Mouse (Mus musculus) liver, embryonic 14.5 days (tissue): ENCODE results near the gene Alg14. TPM values are rescaled to one million over a fixed set of nuclear protein-coding genes. Genes with fewer than 3 reads are reported as not detected.
A peak's percentile ranks its signal among the peaks of the same experiment; 100 is the strongest.

Experiments used
- ATAC-seq: fragments of 200-750 bp; cut with Nextera tagmentation; 2 replicates; pipeline ENCODE4 v1.8.0; 2017; ENCODE audit warnings: moderate number of reproducible peaks, mild to moderate bottlenecking, moderate library complexity; ENCODE audit not compliant: insufficient read depth
- DNase-seq, 3 experiments: peaks; one replicate each; pipeline ENCODE4 v3.0.0-alpha.2; 2012 to 2013; ENCODE audit warnings: low read depth in 3 of 3, low spot score in 3 of 3
- H3K27ac ChIP-seq: fragments of 300-500 bp; sonication (generic); 2 replicates; pipeline ENCODE4 v1.5.1; 2014; ENCODE audit warnings: moderate library complexity, mild to moderate bottlenecking, control low read depth, inconsistent platforms
- H3K27me3 ChIP-seq: fragments of 300-500 bp; sonication (generic); 2 replicates; pipeline ENCODE4 v1.6.1; 2014; ENCODE audit warnings: mild to moderate bottlenecking, low read length, moderate library complexity; ENCODE audit not compliant: control insufficient read depth, insufficient read depth
- H3K36me3 ChIP-seq: fragments of 300-500 bp; sonication (generic); replicated peaks from 2 replicates; pipeline ENCODE4 v1.6.1; 2014; ENCODE audit warnings: low read depth; ENCODE audit not compliant: control insufficient read depth, insufficient read depth
- H3K4me1 ChIP-seq, 2 experiments: fragments of 200-500 bp in 1 of 2; fragments of 300-500 bp in 1 of 2; sonication (generic) in 1 of 2; replicated peaks; 2 replicates each; pipeline ENCODE4 v1.6.1; 2012 to 2014; ENCODE audit warnings: antibody characterized with exemption in 1 of 2, inconsistent platforms in 1 of 2, low read length in 1 of 2; ENCODE audit not compliant: control insufficient read depth in 2 of 2, insufficient read depth in 2 of 2
- H3K4me2 ChIP-seq: fragments of 300-500 bp; sonication (generic); 2 replicates; pipeline ENCODE4 v1.6.1; 2014; ENCODE audit warnings: low read depth, mild to moderate bottlenecking, control low read depth, moderate library complexity
- H3K4me3 ChIP-seq, 2 experiments: fragments of 200-500 bp in 1 of 2; fragments of 300-500 bp in 1 of 2; sonication (generic) in 1 of 2; 2 replicates each; pipeline ENCODE4 v1.5.1; 2012 to 2014; ENCODE audit warnings: low read depth in 2 of 2, low read length in 2 of 2, mild to moderate bottlenecking in 2 of 2, control low read depth in 1 of 2, inconsistent platforms in 1 of 2, moderate library complexity in 1 of 2; ENCODE audit not compliant: insufficient read depth in 1 of 2
- H3K9ac ChIP-seq: fragments of 300-500 bp; sonication (generic); replicated peaks from 2 replicates; pipeline ENCODE4 v1.6.1; 2014; ENCODE audit warnings: mild to moderate bottlenecking, control low read depth, moderate library complexity
- H3K9me3 ChIP-seq: fragments of 300-500 bp; sonication (generic); 2 replicates; pipeline ENCODE4 v1.6.1; 2016; ENCODE audit warnings: low read length, mixed read lengths; ENCODE audit not compliant: control insufficient read depth
- CTCF ChIP-seq: IDR thresholded peaks from 2 replicates; pipeline ENCODE4 v1.5.1; 2016; ENCODE audit warnings: antibody characterized with exemption, low read depth, control low read depth
- EP300 ChIP-seq: IDR thresholded peaks from 2 replicates; pipeline ENCODE4 v1.6.1; 2016; ENCODE audit warnings: antibody characterized with exemption, low read depth
- WGBS: fragments of 180-500 bp; shearing (Covaris S2); extraction: QIAGEN DNeasy Blood & Tissue Kit; methylation state at CpG from one replicate; pipeline ENCODE4 v1.1.7; 2014; ENCODE audit not compliant: insufficient replicate concordance; 5-methylcytosine and 5-hydroxymethylcytosine counted together
- polyA plus RNA-seq, 2 experiments: library from polyadenylated mRNA; depleted of rRNA in 1 of 2; stranded (reverse) in 1 of 2; unstranded in 1 of 2; fragments of >200 nt; fragmentation: Nextera tagmentation in 1 of 2; extraction: Ambion mirVana in 1 of 2; gene quantifications; 2 replicates each; pipeline versions ENCODE4 v1.2.1 to v1.2.3; 2012 to 2014

Alg14 gene
- polyA plus RNA-seq, 2 experiments = 6.5 to 18.8 TPM

DNA sequence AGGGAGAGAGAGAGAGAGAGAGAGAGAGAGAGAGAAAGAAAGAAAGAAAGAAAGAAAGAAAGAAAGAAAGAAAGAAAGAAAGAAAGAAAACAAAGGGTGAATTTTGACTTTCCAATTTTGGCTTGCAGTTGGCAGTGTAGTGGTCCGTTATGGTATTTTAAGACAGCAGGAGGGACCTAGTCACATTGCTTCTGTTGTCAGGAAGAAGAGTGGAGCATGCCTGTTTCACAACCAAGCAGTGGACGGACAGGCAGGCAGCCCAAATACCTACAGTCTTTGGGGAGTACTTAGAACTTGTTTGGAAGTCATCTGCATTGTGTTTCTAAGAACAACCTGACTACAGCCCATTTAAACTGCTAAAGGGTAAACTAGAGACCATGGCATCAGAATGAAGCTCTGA lies 47.1 kb downstream of the Alg14 start:
- DNase-seq (no peak), ATAC-seq (no peak)
- no peak for TF ChIP-seq EP300
- no peak for TF ChIP-seq CTCF
- Histone ChIP-seq H3K36me3 (no peaks in the 10 kb centered on the region), H3K4me2 (no peak overlapping the region), H3K27ac (no peak overlapping the region), H3K27me3 (no peaks in the 10 kb centered on the region), H3K9ac (no peak overlapping the region), H3K9me3 (no peaks in the 10 kb centered on the region), H3K4me3 (no peak overlapping the region), H3K4me1 (0 out of 4 replicates have a peak, but pooled peaks cover 0 to 3% of the 10 kb centered on the region in 2 experiments)
- 37% methylated on average over 2 of the region's 2 CpGs for WGBS

DNA sequence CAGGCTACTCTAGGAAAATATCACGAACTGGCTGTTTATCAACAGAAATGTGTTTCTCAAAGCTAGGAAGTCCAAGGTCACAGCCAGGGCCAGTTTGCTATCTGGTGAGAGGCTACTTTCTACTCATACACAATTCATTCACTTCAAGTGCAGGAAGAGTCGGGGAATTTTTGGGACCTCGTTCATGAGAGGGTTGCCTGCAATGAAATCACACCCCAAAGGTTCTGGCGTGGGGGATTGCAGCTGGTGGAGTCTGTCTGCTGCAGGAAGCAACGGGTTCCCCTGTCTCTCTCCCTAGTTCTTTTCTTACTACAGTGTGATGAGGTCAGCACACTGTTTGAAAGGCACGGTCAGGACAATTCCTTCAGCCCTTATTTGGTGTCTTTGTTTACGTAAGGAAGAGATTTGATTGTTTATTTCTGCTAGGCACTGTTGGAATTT lies 48.8 kb downstream of the Alg14 start:
- WGBS = 30% methylated on average over 7 of the region's 7 CpGs
- Histone ChIP-seq H3K4me3 (no peak overlapping the region), H3K36me3 (no peaks in the 10 kb centered on the region), H3K27ac (no peak overlapping the region), H3K9ac (no peak overlapping the region), H3K4me2 (no peak overlapping the region), H3K4me1 (peaks cover 0 to 14% of the 10 kb centered on the region in 2 experiments; a peak in 2 of 4 replicates), H3K9me3 (no peaks in the 10 kb centered on the region), H3K27me3 (no peaks in the 10 kb centered on the region)
- ATAC-seq (no peak), DNase-seq (no peak)
- TF ChIP-seq CTCF (no peak), EP300 (no peak)

DNA sequence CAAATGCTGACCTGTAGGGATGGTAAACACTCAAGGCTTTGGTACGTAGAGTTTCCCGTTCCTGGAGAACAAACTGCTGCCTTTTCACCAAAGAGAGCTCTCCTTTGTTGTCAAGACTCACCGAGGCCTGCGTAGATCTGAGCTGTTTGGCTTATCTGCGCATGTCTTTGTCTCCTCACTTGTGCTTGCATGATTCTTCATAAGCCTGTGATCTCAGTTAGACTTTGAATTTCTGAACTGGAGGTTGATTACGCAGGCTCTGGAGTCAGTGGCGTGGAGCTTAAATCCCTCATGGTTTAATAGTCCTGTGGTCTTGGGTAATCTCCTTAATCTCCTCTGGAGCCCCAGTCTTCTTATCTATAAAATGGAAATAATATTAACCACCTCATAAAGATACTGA lies 51.7 kb downstream of the Alg14 start:
- no peak overlapping the region for H3K4me3 ChIP-seq
- TF ChIP-seq EP300 = no peak
- no peak for TF ChIP-seq CTCF
- DNase-seq = no peak
- H3K9me3 ChIP-seq = no peaks in the 10 kb centered on the region
- H3K27me3 ChIP-seq = no peaks in the 10 kb centered on the region
- WGBS = 75% methylated on average over 7 of the region's 7 CpGs
- ATAC-seq = no peak
- H3K36me3 ChIP-seq = no peaks in the 10 kb centered on the region
- H3K4me2 ChIP-seq = no peak overlapping the region
- peaks cover 3 to 19% of the 10 kb centered on the region in 2 experiments; a peak in 3 of 4 replicates for H3K4me1 ChIP-seq
- no peak overlapping the region for H3K27ac ChIP-seq
- H3K9ac ChIP-seq = no peak overlapping the region

DNA sequence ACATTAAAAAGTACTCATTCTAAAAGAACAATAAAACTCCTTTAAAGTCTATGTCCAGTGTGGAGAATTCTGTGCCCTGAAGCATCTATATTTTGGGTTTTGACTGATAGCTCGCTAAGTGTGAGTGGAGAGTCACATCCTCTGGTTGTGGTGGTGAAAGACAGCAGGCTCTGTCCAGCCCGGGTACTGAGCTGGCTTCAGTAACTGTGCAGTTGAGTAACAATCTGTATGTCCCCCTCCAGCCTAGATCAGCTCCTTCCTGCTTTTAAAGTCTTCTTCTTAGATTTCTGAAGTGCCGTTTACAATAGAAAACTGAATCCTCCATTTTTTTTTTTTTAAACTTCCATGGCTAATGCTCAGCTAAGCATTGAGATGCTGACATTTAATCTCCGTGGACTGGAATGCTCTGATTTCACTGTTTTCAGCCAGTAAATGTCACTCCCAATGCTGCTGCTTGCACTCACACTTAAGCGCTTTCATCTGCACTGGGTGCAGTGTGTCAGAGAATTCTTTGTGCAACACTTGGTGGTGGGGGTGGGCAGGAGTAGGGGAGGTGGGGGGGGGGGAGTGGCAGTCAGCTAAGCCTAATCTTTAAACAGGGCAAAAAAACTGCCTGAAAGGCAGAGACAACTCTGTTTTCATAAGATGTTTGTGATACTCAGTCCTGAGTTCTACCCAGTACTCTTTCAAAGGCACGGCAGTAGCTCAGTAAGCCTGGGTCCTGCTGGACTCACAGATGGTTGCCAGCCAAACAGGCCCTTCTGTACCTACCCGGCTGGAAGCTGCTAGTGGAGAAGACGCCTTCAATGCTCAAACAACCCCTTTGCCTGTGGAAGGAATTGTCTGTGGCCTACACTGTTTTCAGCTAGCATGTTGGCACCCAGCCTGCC lies 52.7 kb downstream of the Alg14 start:
- H3K4me2 ChIP-seq = no peak overlapping the region

DNA sequence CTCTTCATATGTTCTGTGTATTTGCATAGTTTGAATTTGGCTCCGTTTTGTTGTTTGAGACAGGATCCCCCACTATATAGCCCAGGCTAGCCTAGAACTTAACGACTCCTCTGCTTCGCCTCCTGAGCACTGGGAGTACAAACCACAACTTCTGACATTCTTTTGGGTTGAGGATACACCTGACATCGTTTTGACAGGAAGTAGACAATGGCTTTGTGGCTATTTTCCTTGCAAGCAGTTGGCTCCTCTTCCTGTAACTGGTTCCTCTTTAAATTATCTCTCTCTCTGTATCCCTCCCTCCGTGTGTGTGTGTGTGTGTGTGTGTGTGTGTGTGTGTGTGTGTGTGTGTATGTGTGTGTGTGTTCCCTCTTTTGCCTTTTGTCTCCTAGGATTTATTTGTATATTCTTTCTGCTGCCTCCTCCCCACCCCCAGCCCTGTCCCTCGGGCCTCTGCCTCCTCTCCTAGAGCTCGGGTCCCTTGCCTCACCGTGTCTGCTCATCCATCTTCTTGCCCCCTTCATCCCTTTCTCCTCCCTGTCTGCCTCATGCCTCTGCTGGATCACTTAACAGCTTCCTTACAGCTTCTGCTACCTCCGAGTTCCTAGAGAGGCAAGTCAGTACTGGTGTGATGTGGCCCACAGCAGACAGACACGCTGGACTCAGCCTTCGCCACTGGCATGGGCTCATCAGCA lies 53.5 kb downstream of the Alg14 start:
- no peaks in the 10 kb centered on the region for H3K36me3 ChIP-seq
- H3K9ac ChIP-seq = no peak overlapping the region
- no peak overlapping the region for H3K27ac ChIP-seq
- TF ChIP-seq EP300 = no peak
- no peak for TF ChIP-seq CTCF
- H3K4me1 ChIP-seq = peaks cover 3 to 19% of the 10 kb centered on the region in 2 experiments; a peak in 3 of 4 replicates
- H3K4me3 ChIP-seq = no peak overlapping the region
- peak; percentile 25; the same call in 1 of the 2 replicates for ATAC-seq
- no peak overlapping the region for H3K4me2 ChIP-seq
- no peaks in the 10 kb centered on the region for H3K9me3 ChIP-seq
- H3K27me3 ChIP-seq = no peaks in the 10 kb centered on the region
- no peak for DNase-seq
- 18% methylated on average over 11 of the region's 11 CpGs for WGBS

More for the DNA sequence above, 52.7 kb downstream of the Alg14 start:
- Histone ChIP-seq H3K4me1 (peaks cover 3 to 19% of the 10 kb centered on the region in 2 experiments; a peak in 3 of 4 replicates), H3K9me3 (no peaks in the 10 kb centered on the region), H3K4me3 (no peak overlapping the region), H3K27me3 (no peaks in the 10 kb centered on the region), H3K36me3 (no peaks in the 10 kb centered on the region), H3K27ac (no peak overlapping the region), H3K9ac (no peak overlapping the region)
- DNase-seq (no peak), ATAC-seq (no peak)
- 26% methylated on average over 8 of the region's 8 CpGs for WGBS
- TF ChIP-seq CTCF = no peak
- no peak for TF ChIP-seq EP300
